Mouse (Mus musculus): ENCODE results near the gene Zfp184. TPM values are rescaled to one million over a fixed set of nuclear protein-coding genes. Genes with fewer than 3 reads are reported as not detected.

The Zfp184 gene
- polyA plus RNA-seq, 1 experiment, result 0.44 TPM

GRCm38 (mm10) chr13:21916056-21916455 lies 28.8 kb upstream of the Zfp184 start:
- Histone ChIP-seq H3K27ac (ENCODE audit: insufficient read depth, low read depth, low read length) (no peak overlapping the region), H3K27me3 (replicated peaks; ENCODE audit: control insufficient read depth, insufficient read depth, low read length) (peaks cover 4% of the 10 kb centered on the region), H3K36me3 (ENCODE audit: control insufficient read depth, insufficient read depth, low read length) (no peaks in the 10 kb centered on the region), H3K4me3 (ENCODE audit: insufficient read depth, low read depth, low read length) (no peak overlapping the region), H3K4me1 (ENCODE audit: control insufficient read depth, insufficient read depth, low read length) (no peaks in the 10 kb centered on the region)
- no peak for DNase-seq
- TF ChIP-seq POLR2A (IDR thresholded peaks at IDR 0.05; ENCODE audit: low read depth, low read length), result no peak
- no peak for TF ChIP-seq CTCF (conservative IDR thresholded peaks at IDR 0.05; ENCODE audit: insufficient read depth, insufficient read length, low read depth, low read length)
- WGBS, result 57% methylated on average over 6 of the region's 6 CpGs

GRCm38 (mm10) chr13:21917040-21917439 lies 27.9 kb upstream of the Zfp184 start:
- Histone ChIP-seq H3K27me3 (replicated peaks; ENCODE audit: control insufficient read depth, insufficient read depth, low read length) (peaks cover 4% of the 10 kb centered on the region), H3K4me3 (ENCODE audit: insufficient read depth, low read depth, low read length) (no peak overlapping the region), H3K36me3 (ENCODE audit: control insufficient read depth, insufficient read depth, low read length) (no peaks in the 10 kb centered on the region), H3K4me1 (ENCODE audit: control insufficient read depth, insufficient read depth, low read length) (no peaks in the 10 kb centered on the region), H3K27ac (ENCODE audit: insufficient read depth, low read depth, low read length) (no peak overlapping the region)
- 26% methylated on average over 13 of the region's 13 CpGs for WGBS
- no peak for TF ChIP-seq POLR2A (IDR thresholded peaks at IDR 0.05; ENCODE audit: low read depth, low read length)
- no peak for TF ChIP-seq CTCF (conservative IDR thresholded peaks at IDR 0.05; ENCODE audit: insufficient read depth, insufficient read length, low read depth, low read length)
- DNase-seq, result peak; percentile 9

GRCm38 (mm10) chr13:21917480-21917879 lies 27.4 kb upstream of the Zfp184 start:
- Histone ChIP-seq H3K27me3 (replicated peaks; ENCODE audit: control insufficient read depth, insufficient read depth, low read length) (peaks cover 4% of the 10 kb centered on the region), H3K4me3 (ENCODE audit: insufficient read depth, low read depth, low read length) (no peak overlapping the region), H3K27ac (ENCODE audit: insufficient read depth, low read depth, low read length) (no peak overlapping the region), H3K36me3 (ENCODE audit: control insufficient read depth, insufficient read depth, low read length) (no peaks in the 10 kb centered on the region), H3K4me1 (ENCODE audit: control insufficient read depth, insufficient read depth, low read length) (no peaks in the 10 kb centered on the region)
- no peak for TF ChIP-seq CTCF (conservative IDR thresholded peaks at IDR 0.05; ENCODE audit: insufficient read depth, insufficient read length, low read depth, low read length)
- no peak for TF ChIP-seq POLR2A (IDR thresholded peaks at IDR 0.05; ENCODE audit: low read depth, low read length)
- 24% methylated on average over 11 of the region's 11 CpGs for WGBS
- DNase-seq, result no peak

- TF ChIP-seq CTCF (conservative IDR thresholded peaks at IDR 0.05; ENCODE audit: insufficient read depth, insufficient read length, low read depth, low read length) (no peak), POLR2A (IDR thresholded peaks at IDR 0.05; ENCODE audit: low read depth, low read length) (no peak)
- WGBS, result 11% methylated on average over 16 of the region's 16 CpGs
These were observed 26.9 kb upstream of the Zfp184 start for GRCm38 (mm10) chr13:21917992-21918391.

GRCm38 (mm10) chr13:21918570-21919419 lies 26.1 kb upstream of the Zfp184 start:
- peaks cover 4% of the 10 kb centered on the region for H3K27me3 ChIP-seq (replicated peaks; ENCODE audit: control insufficient read depth, insufficient read depth, low read length)
- no peaks in the 10 kb centered on the region for H3K36me3 ChIP-seq (ENCODE audit: control insufficient read depth, insufficient read depth, low read length)
- TF ChIP-seq CTCF (conservative IDR thresholded peaks at IDR 0.05; ENCODE audit: insufficient read depth, insufficient read length, low read depth, low read length) (no peak), POLR2A (IDR thresholded peaks at IDR 0.05; ENCODE audit: low read depth, low read length) (no peak)
- peak; percentile 70 for DNase-seq
- H3K27ac ChIP-seq (ENCODE audit: insufficient read depth, low read depth, low read length), result no peak overlapping the region
- 7% methylated on average over 38 of the region's 38 CpGs for WGBS
- no peaks in the 10 kb centered on the region for H3K4me1 ChIP-seq (ENCODE audit: control insufficient read depth, insufficient read depth, low read length)
- peak overlapping the region; percentile 31; the same call in 1 of the 2 replicates for H3K4me3 ChIP-seq (ENCODE audit: insufficient read depth, low read depth, low read length)

More at GRCm38 (mm10) chr13:21917992-21918391, 26.9 kb upstream of the Zfp184 start:
- peaks cover 4% of the 10 kb centered on the region for H3K27me3 ChIP-seq (replicated peaks; ENCODE audit: control insufficient read depth, insufficient read depth, low read length)
- H3K4me1 ChIP-seq (ENCODE audit: control insufficient read depth, insufficient read depth, low read length), result no peaks in the 10 kb centered on the region
- DNase-seq, result peak; percentile 2
- H3K27ac ChIP-seq (ENCODE audit: insufficient read depth, low read depth, low read length), result no peak overlapping the region
- H3K4me3 ChIP-seq (ENCODE audit: insufficient read depth, low read depth, low read length), result no peak overlapping the region
- no peaks in the 10 kb centered on the region for H3K36me3 ChIP-seq (ENCODE audit: control insufficient read depth, insufficient read depth, low read length)

- H3K36me3 ChIP-seq (ENCODE audit: control insufficient read depth, insufficient read depth, low read length), result no peaks in the 10 kb centered on the region
- H3K27me3 ChIP-seq (replicated peaks; ENCODE audit: control insufficient read depth, insufficient read depth, low read length), result peaks cover 4% of the 10 kb centered on the region
- 24% methylated on average over 11 of the region's 11 CpGs for WGBS
- H3K27ac ChIP-seq (ENCODE audit: insufficient read depth, low read depth, low read length), result no peak overlapping the region
- no peaks in the 10 kb centered on the region for H3K4me1 ChIP-seq (ENCODE audit: control insufficient read depth, insufficient read depth, low read length)
- DNase-seq, result no peak
- no peak for TF ChIP-seq CTCF (conservative IDR thresholded peaks at IDR 0.05; ENCODE audit: insufficient read depth, insufficient read length, low read depth, low read length)
- no peak for TF ChIP-seq POLR2A (IDR thresholded peaks at IDR 0.05; ENCODE audit: low read depth, low read length)
- no peak overlapping the region for H3K4me3 ChIP-seq (ENCODE audit: insufficient read depth, low read depth, low read length)
These were observed 25.0 kb upstream of the Zfp184 start for GRCm38 (mm10) chr13:21919836-21920431.

GRCm38 (mm10) chr13:21920681-21921233 lies 24.1 kb upstream of the Zfp184 start:
- DNase-seq, result no peak
- Histone ChIP-seq H3K4me3 (ENCODE audit: insufficient read depth, low read depth, low read length) (no peak overlapping the region), H3K36me3 (ENCODE audit: control insufficient read depth, insufficient read depth, low read length) (no peaks in the 10 kb centered on the region), H3K27ac (ENCODE audit: insufficient read depth, low read depth, low read length) (no peak overlapping the region), H3K4me1 (ENCODE audit: control insufficient read depth, insufficient read depth, low read length) (no peaks in the 10 kb centered on the region), H3K27me3 (replicated peaks; ENCODE audit: control insufficient read depth, insufficient read depth, low read length) (peaks cover 2% of the 10 kb centered on the region)
- 65% methylated on average over 8 of the region's 8 CpGs for WGBS
- no peak for TF ChIP-seq POLR2A (IDR thresholded peaks at IDR 0.05; ENCODE audit: low read depth, low read length)
- no peak for TF ChIP-seq CTCF (conservative IDR thresholded peaks at IDR 0.05; ENCODE audit: insufficient read depth, insufficient read length, low read depth, low read length)
